Mouse (Mus musculus) retina, postnatal 7 days (tissue): ENCODE measurements at regions not wholly inside any gene's neighbourhood (a gene's known extent, or its start where the extent isn't known, plus 50 kb on each side); places are given as distances from the start of the nearest gene placed in this dataset.

ENCODE experiments used
- DNase-seq: peaks from one replicate; pipeline ENCODE4 v3.0.0-alpha.2; 2012; ENCODE audit warnings: low read depth, low spot score

GRCm38 (mm10) chr19:14035371-14035770, 122.0 kb downstream of the Olfr1505 start:
- no peak for DNase-seq

GRCm38 (mm10) chr19:14035785-14036184, 122.5 kb downstream of the Olfr1505 start:
- DNase-seq = no peak

- no peak for DNase-seq
These were observed 123.4 kb downstream of the Olfr1505 start for GRCm38 (mm10) chr19:14036750-14037149.

- no peak for DNase-seq
These were observed 129.4 kb downstream of the Olfr1505 start for GRCm38 (mm10) chr19:14042753-14043152.

- DNase-seq = no peak
These were observed 132.1 kb downstream of the Olfr1505 start for GRCm38 (mm10) chr19:14045456-14045855.

GRCm38 (mm10) chr19:14052052-14052451, 138.7 kb downstream of the Olfr1505 start:
- no peak for DNase-seq

GRCm38 (mm10) chr19:14080538-14080937, 167.2 kb downstream of the Olfr1505 start:
- no peak for DNase-seq

GRCm38 (mm10) chr19:14084726-14085125, 171.4 kb downstream of the Olfr1505 start:
- DNase-seq = no peak

GRCm38 (mm10) chr19:14090106-14090505, 176.8 kb downstream of the Olfr1505 start:
- DNase-seq = no peak

- DNase-seq = no peak
These were observed 180.9 kb downstream of the Olfr1505 start for GRCm38 (mm10) chr19:14094191-14094590.

GRCm38 (mm10) chr19:14096187-14096586, 182.9 kb downstream of the Olfr1505 start:
- DNase-seq = peak; percentile 41

GRCm38 (mm10) chr19:14109091-14109490, 195.8 kb downstream of the Olfr1505 start:
- DNase-seq = no peak

GRCm38 (mm10) chr19:14123348-14124113, 210.2 kb downstream of the Olfr1505 start:
- no peak for DNase-seq

- DNase-seq = no peak
These were observed 211.0 kb downstream of the Olfr1505 start for GRCm38 (mm10) chr19:14124250-14124827.

GRCm38 (mm10) chr19:14124986-14125385, 211.7 kb downstream of the Olfr1505 start:
- DNase-seq = no peak

- DNase-seq = no peak
These were observed 215.3 kb downstream of the Olfr1505 start for GRCm38 (mm10) chr19:14128397-14129209.

GRCm38 (mm10) chr19:14161217-14161616, 247.9 kb downstream of the Olfr1505 start:
- no peak for DNase-seq

GRCm38 (mm10) chr19:14162773-14163172, 249.4 kb downstream of the Olfr1505 start:
- DNase-seq = no peak

GRCm38 (mm10) chr19:14165775-14166174, 252.4 kb downstream of the Olfr1505 start:
- DNase-seq = no peak

GRCm38 (mm10) chr19:14180244-14180643, 266.9 kb downstream of the Olfr1505 start:
- no peak for DNase-seq

- no peak for DNase-seq
These were observed 267.6 kb downstream of the Olfr1505 start for GRCm38 (mm10) chr19:14180956-14181355.

GRCm38 (mm10) chr19:14181661-14182415, 268.5 kb downstream of the Olfr1505 start:
- no peak for DNase-seq
